Mouse (Mus musculus): ENCODE data around the gene Olfr279. TPM values are rescaled to one million over a fixed set of nuclear protein-coding genes. Genes with fewer than 3 reads are reported as not detected.

The Olfr279 gene
- polyA plus RNA-seq (2015; fragmentation: Nextera tagmentation; extraction: Ambion mirVana): not detected in 2 replicates

GRCm38 (mm10) chr15:98492102-98492501 lies at the start of gene Olfr279:
Gene Olfr279 (plus strand): TSS chr15:98492402.
- Histone ChIP-seq H3K36me3 (no peaks in the 10 kb centered on the region), H3K27ac (no peak within 1 kb of the TSS), H3K4me2 (no peak within 1 kb of the TSS), H3K9ac (no peak within 1 kb of the TSS), H3K9me3 (no peaks in the 10 kb centered on the region), H3K27me3 (no peaks in the 10 kb centered on the region), H3K4me1 (no peaks in the 10 kb centered on the region), H3K4me3 (no peak within 1 kb of the TSS)
- ATAC-seq (ENCODE audit: borderline replicate concordance, extremely low read depth, low FRiP score, low TSS enrichment): no peak
- WGBS: 55% methylated on average over 4 of the region's 4 CpGs

GRCm38 (mm10) chr15:98444561-98444960 lies 47.6 kb upstream of the Olfr279 start:
- Histone ChIP-seq H3K36me3 (no peaks in the 10 kb centered on the region), H3K9ac (no peak overlapping the region), H3K27me3 (no peaks in the 10 kb centered on the region), H3K4me3 (no peak overlapping the region), H3K4me1 (no peaks in the 10 kb centered on the region), H3K27ac (no peak overlapping the region), H3K4me2 (no peak overlapping the region), H3K9me3 (no peaks in the 10 kb centered on the region)
- ATAC-seq (ENCODE audit: borderline replicate concordance, extremely low read depth, low FRiP score, low TSS enrichment): no peak
- WGBS: 77% methylated on average over 3 of the region's 3 CpGs

GRCm38 (mm10) chr15:98448521-98448920 lies 43.7 kb upstream of the Olfr279 start:
- Histone ChIP-seq H3K9me3 (no peaks in the 10 kb centered on the region), H3K36me3 (no peaks in the 10 kb centered on the region), H3K4me2 (no peak overlapping the region), H3K27me3 (no peaks in the 10 kb centered on the region), H3K4me3 (no peak overlapping the region), H3K9ac (no peak overlapping the region), H3K27ac (no peak overlapping the region), H3K4me1 (no peaks in the 10 kb centered on the region)
- ATAC-seq (ENCODE audit: borderline replicate concordance, extremely low read depth, low FRiP score, low TSS enrichment): no peak
- 40% methylated on average over 4 of the region's 4 CpGs for WGBS

GRCm38 (mm10) chr15:98452288-98452687 lies 39.9 kb upstream of the Olfr279 start, which contains the start of gene Olfr281:
Gene Olfr281 (plus strand): TSS chr15:98452588.
- H3K27me3 ChIP-seq: no peaks in the 10 kb centered on the region
- peaks cover 2% of the 10 kb centered on the region; the same call in 1 of the 2 replicates for H3K4me1 ChIP-seq
- ATAC-seq (ENCODE audit: borderline replicate concordance, extremely low read depth, low FRiP score, low TSS enrichment): no peak
- H3K36me3 ChIP-seq: no peaks in the 10 kb centered on the region
- H3K4me3 ChIP-seq: no peak within 1 kb of the TSS
- no peaks in the 10 kb centered on the region for H3K9me3 ChIP-seq
- no peak within 1 kb of the TSS for H3K4me2 ChIP-seq
- H3K9ac ChIP-seq: no peak within 1 kb of the TSS
- H3K27ac ChIP-seq: no peak within 1 kb of the TSS
- 84% methylated on average over 7 of the region's 7 CpGs for WGBS

GRCm38 (mm10) chr15:98469596-98469995 lies 22.6 kb upstream of the Olfr279 start, which contains the start of gene OR5BS1P:
Gene OR5BS1P (plus strand): TSS chr15:98469896.
- Histone ChIP-seq H3K27me3 (no peaks in the 10 kb centered on the region), H3K36me3 (no peaks in the 10 kb centered on the region), H3K9ac (no peak within 1 kb of the TSS), H3K9me3 (no peaks in the 10 kb centered on the region), H3K4me2 (no peak within 1 kb of the TSS), H3K4me1 (no peaks in the 10 kb centered on the region), H3K4me3 (no peak within 1 kb of the TSS), H3K27ac (no peak within 1 kb of the TSS)
- 94% methylated on average over 4 of the region's 4 CpGs for WGBS
- ATAC-seq (ENCODE audit: borderline replicate concordance, extremely low read depth, low FRiP score, low TSS enrichment): no peak

GRCm38 (mm10) chr15:98471539-98471938 lies 20.7 kb upstream of the Olfr279 start:
- no peaks in the 10 kb centered on the region for H3K27me3 ChIP-seq
- 85% methylated on average over 13 of the region's 13 CpGs for WGBS
- H3K4me2 ChIP-seq: no peak overlapping the region
- no peaks in the 10 kb centered on the region for H3K4me1 ChIP-seq
- no peak overlapping the region for H3K27ac ChIP-seq
- no peak overlapping the region for H3K4me3 ChIP-seq
- no peaks in the 10 kb centered on the region for H3K9me3 ChIP-seq
- H3K36me3 ChIP-seq: no peaks in the 10 kb centered on the region
- no peak for ATAC-seq (ENCODE audit: borderline replicate concordance, extremely low read depth, low FRiP score, low TSS enrichment)
- H3K9ac ChIP-seq: no peak overlapping the region

- no peaks in the 10 kb centered on the region for H3K9me3 ChIP-seq
- no peak overlapping the region for H3K9ac ChIP-seq
- ATAC-seq (ENCODE audit: borderline replicate concordance, extremely low read depth, low FRiP score, low TSS enrichment): no peak
- WGBS: 73% methylated on average over 10 of the region's 10 CpGs
- H3K27ac ChIP-seq: no peak overlapping the region
- no peak overlapping the region for H3K4me2 ChIP-seq
- no peaks in the 10 kb centered on the region for H3K4me1 ChIP-seq
- H3K4me3 ChIP-seq: no peak overlapping the region
- H3K27me3 ChIP-seq: no peaks in the 10 kb centered on the region
- H3K36me3 ChIP-seq: no peaks in the 10 kb centered on the region
These were observed 17.2 kb upstream of the Olfr279 start for GRCm38 (mm10) chr15:98474958-98475357.

GRCm38 (mm10) chr15:98475382-98475781 lies 16.8 kb upstream of the Olfr279 start:
- ATAC-seq (ENCODE audit: borderline replicate concordance, extremely low read depth, low FRiP score, low TSS enrichment): no peak

GRCm38 (mm10) chr15:98476281-98476680 lies 15.9 kb upstream of the Olfr279 start:
- no peak overlapping the region for H3K27ac ChIP-seq
- no peaks in the 10 kb centered on the region for H3K9me3 ChIP-seq
- WGBS: 80% methylated on average over 5 of the region's 5 CpGs
- H3K9ac ChIP-seq: no peak overlapping the region
- H3K4me2 ChIP-seq: no peak overlapping the region
- H3K4me3 ChIP-seq: no peak overlapping the region
- ATAC-seq (ENCODE audit: borderline replicate concordance, extremely low read depth, low FRiP score, low TSS enrichment): no peak
- H3K36me3 ChIP-seq: no peaks in the 10 kb centered on the region
- no peaks in the 10 kb centered on the region for H3K4me1 ChIP-seq
- no peaks in the 10 kb centered on the region for H3K27me3 ChIP-seq

More at GRCm38 (mm10) chr15:98475382-98475781, 16.8 kb upstream of the Olfr279 start:
- 44% methylated on average over 10 of the region's 10 CpGs for WGBS
- no peak overlapping the region for H3K27ac ChIP-seq
- H3K4me2 ChIP-seq: no peak overlapping the region
- H3K27me3 ChIP-seq: no peaks in the 10 kb centered on the region
- no peak overlapping the region for H3K4me3 ChIP-seq
- no peaks in the 10 kb centered on the region for H3K4me1 ChIP-seq
- H3K36me3 ChIP-seq: no peaks in the 10 kb centered on the region
- H3K9me3 ChIP-seq: no peaks in the 10 kb centered on the region
- no peak overlapping the region for H3K9ac ChIP-seq

- no peaks in the 10 kb centered on the region for H3K27me3 ChIP-seq
- no peaks in the 10 kb centered on the region for H3K9me3 ChIP-seq
- no peak overlapping the region for H3K9ac ChIP-seq
- H3K4me1 ChIP-seq: no peaks in the 10 kb centered on the region
- H3K4me2 ChIP-seq: no peak overlapping the region
- no peak for ATAC-seq (ENCODE audit: borderline replicate concordance, extremely low read depth, low FRiP score, low TSS enrichment)
- H3K36me3 ChIP-seq: no peaks in the 10 kb centered on the region
- H3K27ac ChIP-seq: no peak overlapping the region
- WGBS: 73% methylated on average over 7 of the region's 7 CpGs
- H3K4me3 ChIP-seq: no peak overlapping the region
These were observed 12.6 kb upstream of the Olfr279 start for GRCm38 (mm10) chr15:98479568-98480102.

- no peaks in the 10 kb centered on the region for H3K36me3 ChIP-seq
- no peak within 1 kb of the TSS for H3K9ac ChIP-seq
- H3K4me1 ChIP-seq: no peaks in the 10 kb centered on the region
- H3K27me3 ChIP-seq: no peaks in the 10 kb centered on the region
- H3K9me3 ChIP-seq: no peaks in the 10 kb centered on the region
- no peak within 1 kb of the TSS for H3K4me2 ChIP-seq
- no peak for ATAC-seq (ENCODE audit: borderline replicate concordance, extremely low read depth, low FRiP score, low TSS enrichment)
- no peak within 1 kb of the TSS for H3K27ac ChIP-seq
- 48% methylated on average over 3 of the region's 3 CpGs for WGBS
- H3K4me3 ChIP-seq: no peak within 1 kb of the TSS
These were observed 9.5 kb upstream of the Olfr279 start, which contains the start of gene Lalba for GRCm38 (mm10) chr15:98482701-98483100. Gene Lalba (minus strand): TSS chr15:98482721.

GRCm38 (mm10) chr15:98483907-98484886 lies 8.0 kb upstream of the Olfr279 start:
- Histone ChIP-seq H3K36me3 (no peaks in the 10 kb centered on the region), H3K4me2 (no peak overlapping the region), H3K4me1 (no peaks in the 10 kb centered on the region), H3K4me3 (no peak overlapping the region), H3K9ac (no peak overlapping the region), H3K9me3 (no peaks in the 10 kb centered on the region), H3K27me3 (no peaks in the 10 kb centered on the region), H3K27ac (no peak overlapping the region)
- 61% methylated on average over 18 of the region's 18 CpGs for WGBS
- ATAC-seq (ENCODE audit: borderline replicate concordance, extremely low read depth, low FRiP score, low TSS enrichment): no peak
